Mouse (Mus musculus): Measurements from ENCODE around the gene Dnaaf2.

DNA sequence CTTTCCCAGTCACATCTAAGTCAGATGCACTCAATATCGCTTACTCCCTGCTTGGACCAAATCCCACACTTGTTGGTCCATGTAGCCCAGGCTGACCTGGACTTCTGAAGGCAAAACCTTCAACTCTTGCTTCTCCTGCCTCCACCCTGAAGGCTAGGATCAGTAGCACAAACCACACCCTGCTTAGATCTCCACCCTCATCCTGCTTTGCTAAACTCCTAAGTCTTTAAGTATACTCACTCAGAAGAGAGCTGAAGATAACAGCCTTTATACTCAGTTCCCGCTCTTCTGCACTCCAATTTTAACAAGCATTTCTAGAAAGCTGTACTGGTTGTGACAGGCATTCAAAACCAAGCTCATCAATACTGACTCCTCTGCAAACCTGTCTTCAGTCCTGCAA lies 41.1 kb downstream of the Dnaaf2 start:
- TF ChIP-seq CTCF (IDR thresholded peaks at IDR 0.05; ENCODE audit: borderline replicate concordance, insufficient read depth, low read length) (no peak), POLR2A (IDR thresholded peaks at IDR 0.05; ENCODE audit: low read depth, low read length) (no peak)

Measured in embryonic fibroblast, embryonic 13.5 days (primary cell).